Mouse (Mus musculus) 3T3-L1 (cell line): Measurements from ENCODE around the gene Igsf8.

Source experiments
- DNase-seq: peaks from one replicate; pipeline ENCODE4 v3.0.0-alpha.2; 2015; ENCODE audit warnings: low read depth, low spot score

Igsf8 gene

DNA sequence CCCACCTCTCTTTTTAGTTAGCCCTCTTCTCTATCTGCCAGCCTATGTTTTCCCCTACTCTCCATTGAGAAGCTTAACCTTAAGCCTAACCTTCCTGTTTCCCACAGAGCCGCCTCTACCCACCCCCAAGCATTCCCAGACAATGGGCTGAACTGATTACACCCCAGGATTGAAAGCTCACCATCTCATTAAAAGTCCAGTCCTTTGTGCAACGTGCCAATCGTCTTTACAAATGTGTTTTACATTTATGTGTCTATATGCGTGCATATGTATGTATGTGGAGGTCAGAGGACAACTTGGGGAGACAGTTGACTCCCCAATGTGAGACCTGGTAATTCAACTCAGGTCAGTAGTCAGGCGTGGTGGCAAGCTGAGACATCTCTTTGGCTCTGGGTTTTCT, 61.9 kb downstream of the Igsf8 start:
- no peak for DNase-seq

DNA sequence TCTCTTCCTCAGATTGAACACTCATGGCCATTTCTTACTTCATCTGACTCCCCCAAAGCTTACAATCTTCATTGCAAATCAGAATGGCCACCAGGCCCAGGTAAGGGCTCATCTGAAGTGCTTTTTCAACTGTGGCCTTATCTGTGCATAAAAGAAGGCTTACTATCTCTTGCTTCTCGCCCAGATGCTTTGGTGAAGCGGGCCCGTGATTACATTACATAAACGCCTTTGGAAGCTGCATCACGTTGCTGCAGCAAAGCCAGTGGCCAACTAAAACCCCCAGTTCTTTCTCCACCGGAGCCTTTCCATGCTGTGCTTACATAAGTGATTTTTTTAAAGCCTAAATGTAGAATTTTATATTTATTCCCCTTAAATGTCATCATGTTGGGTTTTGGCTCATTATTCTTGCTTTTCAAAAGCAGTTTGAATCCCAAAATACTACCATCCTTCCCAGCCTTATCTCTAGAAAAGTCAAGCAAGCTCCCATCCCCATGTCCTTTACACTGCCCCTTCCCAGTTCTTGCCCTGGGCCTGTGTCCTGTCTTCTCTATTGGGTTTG, 62.4 kb downstream of the Igsf8 start:
- no peak for DNase-seq

- peak; percentile 91 for DNase-seq
Measured at GRCm38 (mm10) chr1:172324725-172325124, 63.3 kb downstream of the Igsf8 start.

DNA sequence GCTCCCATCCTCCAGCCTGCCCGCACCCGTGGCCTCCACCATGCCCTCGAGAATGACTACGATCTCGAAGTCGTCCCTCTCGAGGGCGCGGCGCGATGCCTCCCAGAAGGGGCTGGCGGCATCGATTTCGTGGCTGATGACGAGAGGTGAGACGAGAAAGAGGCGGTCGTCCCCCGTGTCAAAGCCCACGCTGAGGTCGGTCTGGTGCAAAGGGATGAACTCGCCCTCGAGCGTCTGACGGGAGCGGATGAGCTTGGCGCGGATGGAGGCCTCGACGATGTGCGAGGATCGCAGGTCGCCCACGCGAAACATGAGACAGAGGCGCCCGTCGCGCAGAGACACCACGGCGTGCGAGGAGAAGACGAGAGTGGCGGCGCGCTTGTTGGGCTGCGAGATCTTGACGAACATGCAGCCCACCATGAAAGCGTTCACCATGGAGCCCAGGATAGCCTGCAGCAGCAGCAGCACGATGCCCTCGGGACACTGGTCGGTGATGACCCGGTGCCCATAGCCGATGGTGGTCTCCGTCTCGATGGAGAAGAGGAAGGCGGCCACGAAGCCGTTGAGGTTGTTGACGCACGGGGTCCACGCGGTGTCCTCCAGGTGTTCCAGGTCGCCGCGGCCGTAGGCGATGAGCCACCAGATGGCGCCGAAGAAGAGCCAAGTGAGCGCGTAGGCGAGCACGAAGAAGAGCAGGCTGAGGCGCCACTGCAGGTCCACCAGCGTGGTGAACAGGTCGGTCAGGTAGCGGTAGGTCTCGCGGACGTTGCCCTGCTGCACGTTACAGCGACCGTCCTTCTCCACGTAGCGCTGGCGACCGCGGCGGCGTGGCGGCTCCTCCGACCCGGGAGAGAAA, 64.5 kb downstream of the Igsf8 start:
- DNase-seq, result no peak

DNA sequence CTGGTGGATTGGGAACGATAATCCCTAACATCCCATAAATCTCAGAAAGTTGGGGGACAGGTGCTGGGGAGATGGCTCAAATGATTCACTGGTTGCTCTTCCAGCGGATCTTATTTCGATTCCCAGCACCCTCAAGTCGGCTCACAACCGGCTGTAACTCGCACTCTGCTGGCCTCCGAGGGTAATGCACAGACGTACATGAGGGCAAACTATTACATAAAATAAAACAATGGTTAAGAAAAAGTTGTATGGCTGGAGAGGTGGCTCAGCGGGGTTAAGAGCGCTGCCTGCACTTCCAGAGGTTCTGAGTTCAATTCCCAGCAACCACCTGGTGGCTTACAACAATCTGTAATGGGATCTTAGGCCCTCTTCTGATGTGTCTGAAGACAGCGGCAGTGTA, 65.2 kb downstream of the Igsf8 start:
- no peak for DNase-seq

GRCm38 (mm10) chr1:172327206-172328001, 66.0 kb downstream of the Igsf8 start:
- no peak for DNase-seq

- no peak for DNase-seq
Measured at GRCm38 (mm10) chr1:172328041-172328440, 66.6 kb downstream of the Igsf8 start.

DNA sequence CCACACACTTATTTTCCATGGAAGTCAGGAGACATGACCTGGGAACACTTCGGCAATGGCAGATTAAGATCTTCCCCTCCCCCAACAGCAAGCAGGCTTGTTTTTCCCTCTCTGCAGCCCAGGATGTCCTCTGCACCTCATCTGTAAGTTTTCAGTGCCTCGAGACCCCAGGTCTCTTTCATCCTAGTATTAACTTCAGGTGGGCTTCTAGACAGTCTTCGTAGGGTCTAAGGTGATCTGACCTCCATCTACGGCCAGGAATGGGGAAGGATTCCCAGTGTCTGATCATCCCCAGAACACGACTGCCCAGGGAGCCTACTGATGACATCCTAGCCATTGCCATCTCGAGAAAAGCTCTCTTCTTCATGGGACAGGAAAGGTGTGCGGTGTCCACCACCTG, 67.0 kb downstream of the Igsf8 start:
- DNase-seq, result no peak

DNA sequence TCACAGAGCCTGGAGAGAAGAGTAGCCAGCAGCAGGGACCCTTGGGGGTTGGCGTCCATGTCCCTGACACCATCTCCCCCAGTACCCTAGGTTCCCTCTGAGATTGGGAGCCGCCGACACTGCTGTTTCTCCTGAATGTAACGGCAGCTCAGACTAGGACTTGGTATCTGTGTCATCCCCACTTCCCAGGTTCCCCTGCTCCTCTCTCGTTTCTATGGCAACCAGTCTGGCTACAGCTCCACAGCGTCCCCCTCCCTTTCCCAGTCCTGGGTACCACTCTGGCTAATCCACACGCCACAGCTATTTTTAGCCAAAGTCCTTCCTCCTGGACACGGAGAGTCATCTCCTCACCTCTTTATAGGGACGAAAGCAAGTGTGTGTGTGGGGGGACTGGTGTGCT, 67.7 kb downstream of the Igsf8 start, which contains the start of gene Kcnj9:
Gene Kcnj9 (minus strand): TSS at position 188 of the 400 bp plus-strand sequence.
- no peak for DNase-seq

DNA sequence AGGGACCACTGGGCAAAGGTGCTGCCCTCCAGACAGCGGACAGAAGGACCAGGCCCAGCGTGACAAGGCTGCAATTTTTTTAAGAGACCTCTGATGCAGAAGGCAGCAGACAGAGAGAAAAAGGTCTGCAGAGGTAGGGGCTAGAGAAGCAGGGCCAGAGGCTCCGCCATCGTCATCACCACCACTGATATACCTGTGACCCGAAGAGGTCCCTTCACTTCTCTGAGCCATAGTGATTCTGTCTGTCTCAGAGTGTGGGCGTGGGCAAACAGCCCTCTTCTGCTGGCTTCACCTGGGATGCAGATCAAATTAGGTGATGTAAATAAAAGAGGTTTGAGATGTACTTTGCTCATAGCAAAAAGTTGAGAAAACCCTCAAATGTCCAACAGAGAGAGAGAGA, 68.2 kb downstream of the Igsf8 start:
- DNase-seq, result no peak

DNA sequence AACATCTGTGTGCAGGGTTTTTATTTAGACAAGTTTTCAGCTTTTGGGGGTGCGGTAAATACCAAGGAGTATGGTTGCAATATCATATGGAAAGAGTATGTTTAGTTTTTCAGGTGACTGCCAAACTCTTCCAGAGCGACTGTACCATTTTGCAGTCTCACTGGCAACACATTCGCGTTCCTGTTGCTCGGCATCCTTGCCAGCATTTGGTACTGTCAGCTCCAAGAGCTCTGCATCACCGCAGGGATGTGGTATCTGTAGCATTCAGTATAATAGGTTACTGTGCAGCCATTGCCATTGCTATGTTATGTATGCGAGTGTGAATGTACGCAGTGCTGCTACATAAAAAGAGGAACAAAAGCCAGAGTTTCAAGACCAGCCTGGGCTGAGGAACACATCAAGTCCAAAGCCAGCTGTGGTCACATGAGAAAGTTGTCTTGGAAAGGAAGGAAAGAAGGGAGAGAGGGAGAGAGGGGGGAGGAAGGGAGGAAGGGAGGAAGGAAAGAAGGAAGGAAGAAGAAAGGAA, 70.0 kb downstream of the Igsf8 start:
- no peak for DNase-seq

DNA sequence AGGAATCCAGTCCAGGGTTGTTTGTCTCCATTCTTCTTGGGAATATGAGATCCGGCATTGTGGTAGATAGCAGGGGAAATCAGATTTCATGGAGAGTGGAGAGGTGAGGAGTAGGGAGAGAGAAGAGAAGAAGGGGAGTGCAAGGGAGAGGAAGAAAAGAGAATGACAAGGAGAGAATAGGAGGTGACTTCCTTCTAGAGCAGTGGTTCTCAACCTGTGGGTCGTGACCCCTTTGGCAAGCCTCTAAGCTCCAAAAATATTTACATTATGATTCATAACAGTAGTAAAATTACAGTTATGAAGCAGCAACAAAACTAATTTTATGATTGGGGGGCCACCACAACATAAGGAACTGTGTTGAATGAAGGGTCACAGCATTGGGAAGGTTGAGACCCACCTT, 71.5 kb downstream of the Igsf8 start:
- no peak for DNase-seq

DNA sequence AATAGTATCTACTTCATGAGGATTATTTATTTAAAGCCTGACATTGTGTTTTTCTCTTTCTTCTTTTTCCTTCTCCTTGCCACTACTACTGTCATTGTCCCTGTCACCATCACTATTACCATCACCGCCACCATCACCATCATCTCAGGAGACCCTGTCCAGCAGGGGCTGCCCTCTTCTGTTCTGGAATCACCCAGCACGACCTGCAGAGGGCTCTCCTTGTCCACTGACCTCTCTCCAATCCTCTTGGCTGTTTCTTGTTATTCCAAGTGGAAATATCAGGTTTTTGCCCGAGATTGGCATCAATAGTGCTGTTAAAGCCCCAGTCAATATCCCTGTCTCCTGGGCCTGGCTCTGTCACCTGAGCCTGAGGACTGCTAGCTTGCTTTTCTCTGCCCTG, 72.1 kb downstream of the Igsf8 start:
- no peak for DNase-seq

- no peak for DNase-seq
Measured at GRCm38 (mm10) chr1:172335804-172336203, 74.4 kb downstream of the Igsf8 start.

DNA sequence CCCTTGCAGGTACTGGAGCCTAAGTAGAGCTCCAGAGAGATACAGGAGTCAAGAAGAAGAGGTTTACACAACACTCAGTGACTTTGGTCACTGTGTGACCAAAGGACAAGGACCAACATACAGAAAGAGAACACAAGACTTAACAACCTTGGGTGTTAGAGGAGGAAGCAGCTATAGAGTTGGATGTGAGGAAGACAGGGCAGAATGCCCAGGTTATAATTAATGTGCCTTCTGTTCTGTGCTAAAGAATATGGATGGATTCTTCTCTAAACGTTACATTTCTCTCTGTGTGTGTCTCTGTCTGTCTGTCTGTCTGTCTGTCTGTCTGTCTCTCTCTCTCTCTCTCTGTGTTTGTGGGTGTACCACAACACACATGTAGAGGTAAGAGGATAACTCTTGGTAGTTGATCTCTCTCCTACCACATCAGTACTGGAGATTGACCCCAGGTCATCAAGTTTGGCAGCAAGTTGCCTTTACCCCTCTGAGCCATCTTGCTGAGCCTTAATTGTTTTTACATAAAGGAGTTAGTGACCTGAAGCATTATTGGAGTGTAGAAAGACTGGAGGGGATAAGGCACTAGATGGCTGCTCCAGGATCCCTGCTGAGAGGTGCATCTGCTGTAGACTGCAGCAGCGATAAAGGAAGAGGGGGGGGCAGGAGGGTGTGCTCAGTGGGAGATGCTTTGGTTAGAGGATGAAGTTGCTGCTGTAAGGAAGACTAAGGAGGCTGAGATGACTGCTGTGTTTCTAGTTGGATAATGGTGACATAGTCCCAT, 76.2 kb downstream of the Igsf8 start:
- DNase-seq, result no peak

GRCm38 (mm10) chr1:172340729-172341321, 79.4 kb downstream of the Igsf8 start, which contains the start of gene Kcnj10:
Kcnj10 (plus strand) TSS chr1:172341210.
- DNase-seq, result no peak

DNA sequence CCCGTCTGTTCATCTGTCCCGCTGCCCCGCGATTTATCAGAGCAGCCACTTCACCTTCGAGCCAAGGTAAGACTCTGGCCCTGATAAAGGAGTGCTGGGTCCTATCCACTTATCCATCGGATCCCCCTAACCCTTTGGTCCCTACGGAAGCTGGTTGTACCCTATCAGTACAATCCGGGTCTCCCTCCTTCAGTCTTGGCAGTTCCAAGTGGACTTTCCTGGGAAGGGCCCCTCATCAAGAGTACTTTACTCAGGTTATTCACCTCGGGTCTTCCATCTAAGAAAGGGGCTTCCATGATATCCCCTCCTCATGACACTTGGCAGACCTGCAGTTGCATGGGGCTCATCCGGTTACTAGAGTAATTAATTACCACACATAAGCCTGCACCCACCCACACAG, 79.9 kb downstream of the Igsf8 start:
- no peak for DNase-seq

- no peak for DNase-seq
Measured at GRCm38 (mm10) chr1:172342729-172343128, 81.3 kb downstream of the Igsf8 start.

DNA sequence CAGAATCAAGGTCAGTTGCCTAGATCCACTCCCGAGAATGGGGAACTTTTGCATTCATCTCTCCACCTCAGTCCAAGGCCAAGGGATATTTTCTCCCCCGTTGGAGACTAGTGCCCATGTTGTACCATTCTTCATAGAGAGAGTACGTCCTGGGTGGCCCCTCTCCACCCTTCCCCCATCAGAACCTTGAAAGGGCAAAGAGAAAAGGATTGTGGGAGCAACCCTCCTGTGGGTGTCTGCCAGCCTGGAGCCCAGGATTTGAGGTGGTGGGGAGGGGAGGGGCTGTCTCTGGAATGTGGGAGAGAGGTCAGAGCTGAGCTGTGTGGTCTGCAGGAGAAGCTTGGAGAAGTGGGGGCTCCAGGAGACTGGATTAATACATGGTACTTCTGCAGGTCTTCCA, 82.5 kb downstream of the Igsf8 start:
- DNase-seq, result no peak

- DNase-seq, result no peak
Measured at GRCm38 (mm10) chr1:172344820-172345219, 83.4 kb downstream of the Igsf8 start.

DNA sequence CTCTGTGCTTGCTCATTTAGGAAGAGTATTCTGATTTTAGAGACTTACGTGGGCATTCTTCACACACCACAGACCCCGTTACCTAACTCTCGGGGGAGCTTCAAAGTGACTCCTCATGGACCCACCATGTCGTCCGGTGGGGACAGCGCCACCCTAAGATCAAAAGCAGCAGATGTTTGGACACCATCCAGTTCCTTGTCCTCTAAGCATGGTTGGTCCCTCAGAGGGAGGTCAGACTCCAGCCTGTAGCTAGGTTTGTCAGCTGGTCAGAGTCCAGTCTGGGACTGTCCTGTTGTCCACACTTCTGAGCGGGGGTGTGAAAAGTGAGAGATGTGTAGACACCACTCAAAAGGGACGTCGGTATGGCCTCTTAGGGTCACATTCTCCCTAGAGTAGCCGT, 85.3 kb downstream of the Igsf8 start:
- DNase-seq, result no peak
